ENCODE assay signal across 24 mouse cellular contexts in the genomic region with DNA sequence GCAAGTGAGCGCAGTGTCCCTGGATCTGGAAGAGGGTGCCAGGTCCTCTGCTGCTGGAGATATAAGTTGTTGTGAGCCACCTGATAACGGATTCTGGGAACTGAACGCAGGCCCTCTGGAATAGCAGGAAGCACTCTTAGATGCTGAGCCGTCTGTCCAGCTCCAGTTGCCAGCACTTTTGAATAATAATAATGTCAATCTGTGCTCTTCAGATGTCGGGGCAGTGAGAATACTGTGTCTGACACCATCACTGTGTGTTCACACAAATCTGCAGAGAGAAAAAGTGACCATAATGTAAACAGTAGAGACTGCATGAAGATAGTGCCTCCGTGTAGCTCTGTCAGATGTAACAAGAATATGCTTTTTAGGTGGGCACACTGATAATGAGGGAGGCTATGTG. TPM values are rescaled to one million over a fixed set of nuclear protein-coding genes. Genes with fewer than 3 reads are reported as not detected.
DNase-seq lines count a peak whose midpoint lies in the region; ATAC-seq lines count a peak whose summit lies in the region.
"Had no signal": no experiment of that assay in that cellular context is flagged by ENCODE, and none has a peak within 500 bp of the region (broad histone marks: within the 10 kb centered on the region; RNA-seq: fewer than 3 reads in every experiment).

No protein-coding gene starts in this region.

- ATAC-seq in forebrain, embryonic 13.5 days, result peak; percentile 65; the same call in 1 of the 2 replicates
- ATAC-seq in forebrain, embryonic 16.5 days, result peak; percentile 71
- no peak for ATAC-seq in midbrain, embryonic 15.5 days (replicated peaks)
- ATAC-seq: activated CD4-positive, CD25-positive, alpha-beta regulatory T cell, adult 4 months; intestine, postnatal 0 days had no signal

- H3K4me1 ChIP-seq in forebrain, embryonic 13.5 days, result no peaks in the 10 kb centered on the region
- H3K4me1 ChIP-seq in forebrain, embryonic 10.5 days, result no peaks in the 10 kb centered on the region
- H3K4me1 ChIP-seq in forebrain, embryonic 16.5 days (replicated peaks; ENCODE audit: control insufficient read depth, insufficient read depth, low read length), result 0 out of 2 replicates have a peak, but pooled peaks cover 3% of the 10 kb centered on the region
- H3K4me1 ChIP-seq in midbrain, embryonic 15.5 days, result no peaks in the 10 kb centered on the region
- H3K4me1 ChIP-seq: embryonic facial prominence, embryonic 10.5 days; embryonic facial prominence, embryonic 13.5 days; hindbrain, embryonic 12.5 days; hindbrain, embryonic 15.5 days had no signal

- no peak overlapping the region for H3K27ac ChIP-seq in forebrain, embryonic 13.5 days
- no peak overlapping the region for H3K27ac ChIP-seq in forebrain, embryonic 10.5 days
- H3K27ac ChIP-seq in forebrain, embryonic 16.5 days (ENCODE audit: low read length), result peak overlapping the region; percentile 43
- H3K27ac ChIP-seq in midbrain, embryonic 15.5 days, result no peak overlapping the region
- H3K27ac ChIP-seq: embryonic facial prominence, embryonic 10.5 days; embryonic facial prominence, embryonic 13.5 days; hindbrain, embryonic 12.5 days; hindbrain, embryonic 15.5 days had no signal

- no peaks in the 10 kb centered on the region for H3K36me3 ChIP-seq in forebrain, embryonic 13.5 days (ENCODE audit: poor library complexity, severe bottlenecking)
- H3K36me3 ChIP-seq in forebrain, embryonic 10.5 days (replicated peaks), result no peaks in the 10 kb centered on the region
- no peaks in the 10 kb centered on the region for H3K36me3 ChIP-seq in forebrain, embryonic 16.5 days (ENCODE audit: control insufficient read depth, insufficient read depth)
- no peaks in the 10 kb centered on the region for H3K36me3 ChIP-seq in midbrain, embryonic 15.5 days (replicated peaks)
- H3K36me3 ChIP-seq: embryonic facial prominence, embryonic 10.5 days; embryonic facial prominence, embryonic 13.5 days; hindbrain, embryonic 12.5 days; hindbrain, embryonic 15.5 days had no signal

- DNase-seq in forebrain, embryonic 10.5 days (ENCODE audit: extremely low spot score, low spot score), result no peak
- peak; percentile 35 for DNase-seq in heart, adult 11 months
- no peak for DNase-seq in heart, adult 18-20 months
- DNase-seq: adrenal gland, adult 8-10 months; adrenal gland, postnatal 25 days; cerebellum, adult 11 months; cerebellum, adult 2 months; cerebellum, adult 9-11 months; cerebellum, postnatal 36 days; embryo, embryonic 11 days; gastrocnemius, postnatal 25 days; kidney, adult 2 months had no signal

- no peak overlapping the region for H3K4me2 ChIP-seq in forebrain, embryonic 13.5 days
- no peak overlapping the region for H3K4me2 ChIP-seq in forebrain, embryonic 16.5 days (ENCODE audit: low read length)
- H3K4me2 ChIP-seq in midbrain, embryonic 15.5 days, result no peak overlapping the region
- H3K4me2 ChIP-seq: embryonic facial prominence, embryonic 13.5 days; heart, embryonic 11.5 days; hindbrain, embryonic 12.5 days; hindbrain, embryonic 15.5 days had no signal

- no peak overlapping the region for H3K4me3 ChIP-seq in forebrain, embryonic 13.5 days
- no peak overlapping the region for H3K4me3 ChIP-seq in forebrain, embryonic 10.5 days
- H3K4me3 ChIP-seq in forebrain, embryonic 16.5 days (replicated peaks; ENCODE audit: low read length), result no peak overlapping the region
- no peak overlapping the region for H3K4me3 ChIP-seq in midbrain, embryonic 15.5 days
- H3K4me3 ChIP-seq: embryonic facial prominence, embryonic 10.5 days; embryonic facial prominence, embryonic 13.5 days; erythroblast, embryonic 14.5 days; hindbrain, embryonic 12.5 days; hindbrain, embryonic 15.5 days had no signal

- no peak overlapping the region for H3K9ac ChIP-seq in forebrain, embryonic 13.5 days
- no peak overlapping the region for H3K9ac ChIP-seq in forebrain, embryonic 16.5 days (replicated peaks; ENCODE audit: low read depth, low read length)
- H3K9ac ChIP-seq in midbrain, embryonic 15.5 days, result no peak overlapping the region
- H3K9ac ChIP-seq: embryonic facial prominence, embryonic 13.5 days; hindbrain, embryonic 12.5 days; hindbrain, embryonic 15.5 days had no signal

- H3K27me3 ChIP-seq in forebrain, embryonic 13.5 days, result no peaks in the 10 kb centered on the region
- no peaks in the 10 kb centered on the region for H3K27me3 ChIP-seq in forebrain, embryonic 10.5 days (ENCODE audit: poor library complexity, severe bottlenecking)
- no peaks in the 10 kb centered on the region for H3K27me3 ChIP-seq in forebrain, embryonic 16.5 days (replicated peaks; ENCODE audit: control insufficient read depth, insufficient read depth, low read length)
- H3K27me3 ChIP-seq in midbrain, embryonic 15.5 days (replicated peaks), result no peaks in the 10 kb centered on the region
- H3K27me3 ChIP-seq: embryonic facial prominence, embryonic 13.5 days; hindbrain, embryonic 12.5 days; hindbrain, embryonic 15.5 days had no signal

- H3K9me3 ChIP-seq in forebrain, embryonic 13.5 days (replicated peaks), result peaks cover 8% of the 10 kb centered on the region; the same call in 1 of the 2 replicates
- H3K9me3 ChIP-seq in forebrain, embryonic 10.5 days, result peaks cover 8% of the 10 kb centered on the region
- H3K9me3 ChIP-seq in forebrain, embryonic 16.5 days (ENCODE audit: control insufficient read depth, low read length), result no peaks in the 10 kb centered on the region
- H3K9me3 ChIP-seq in midbrain, embryonic 15.5 days, result no peaks in the 10 kb centered on the region
- H3K9me3 ChIP-seq: embryonic facial prominence, embryonic 13.5 days; hindbrain, embryonic 15.5 days had no signal

- 74% methylated on average over 6 of the region's 6 CpGs for WGBS in forebrain, embryonic 13.5 days
- 92% methylated on average over 6 of the region's 6 CpGs for WGBS in forebrain, embryonic 10.5 days
- WGBS in forebrain, embryonic 16.5 days, result 52% methylated on average over 6 of the region's 6 CpGs
- 73% methylated on average over 6 of the region's 6 CpGs for WGBS in midbrain, embryonic 15.5 days

RNA-seq across cellular contexts. Expression of a gene that starts 38.9 kb away (rescaled TPM):
- polyA plus RNA-seq in forebrain, embryonic 13.5 days (2015; fragmentation: Nextera tagmentation; extraction: Ambion mirVana), result 2.8 and 4.5 TPM in 2 replicates
- polyA plus RNA-seq in forebrain, embryonic 10.5 days (2016; fragmentation: Nextera tagmentation; extraction: Ambion mirVana), result 0.26 and 0.60 TPM in 2 replicates
- 10 to 100 TPM in 1 of 2 experiments, 1 to 10 TPM in 1; 8.8 to 11.5 TPM for total RNA-seq in heart, adult 18-20 months (2021)
- polyA plus RNA-seq in forebrain, embryonic 16.5 days (2015; fragmentation: Nextera tagmentation; extraction: Ambion mirVana), result 14.2 and 16.7 TPM in 2 replicates
- polyA plus RNA-seq in midbrain, embryonic 15.5 days (2015; fragmentation: Nextera tagmentation; extraction: Ambion mirVana), result 14.3 and 15.5 TPM in 2 replicates
- total RNA-seq: hematopoietic stem cell, adult 5-6 weeks had no signal
- polyA plus RNA-seq: erythroblast, embryonic 14.5 days had no signal
